Comparison of ENCODE assay signal across 10 mouse cellular contexts in the genomic region with DNA sequence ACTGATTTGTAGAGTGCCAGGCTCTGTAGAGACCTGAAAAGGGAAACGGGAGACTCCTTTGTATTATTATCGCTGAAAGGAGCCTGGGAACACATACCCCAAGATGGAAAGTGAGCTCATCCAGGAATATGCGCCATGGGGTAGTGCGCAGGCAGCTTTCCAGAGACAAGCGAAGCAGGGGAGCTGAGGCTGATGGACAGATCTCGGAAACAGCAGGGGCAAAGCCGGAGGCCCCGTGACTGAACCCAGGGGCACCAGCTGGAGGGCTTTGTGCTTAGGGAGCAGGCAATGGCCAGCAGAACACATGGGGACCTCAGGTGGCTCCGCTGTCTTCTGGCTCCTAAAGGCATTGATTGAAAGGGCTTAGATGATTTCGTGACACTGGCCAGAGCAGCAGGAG. TPM values are rescaled to one million over a fixed set of nuclear protein-coding genes. Genes with fewer than 3 reads are reported as not detected.
DNase-seq lines count a peak whose midpoint lies in the region; ATAC-seq and TF ChIP-seq lines count a peak whose summit lies in the region.
"Had no signal": no experiment of that assay in that cellular context is flagged by ENCODE, and none has a peak within 500 bp of the region (broad histone marks: within the 10 kb centered on the region; RNA-seq: fewer than 3 reads in every experiment).

No protein-coding gene starts in this region.

- H3K27ac ChIP-seq in heart, embryonic 11.5 days (ENCODE audit: low read depth, low read length), result peak overlapping the region; percentile 57
- peak overlapping the region; percentile 88 for H3K27ac ChIP-seq in hindbrain, embryonic 10.5 days
- no peak overlapping the region; the same call in 1 of the 2 replicates for H3K27ac ChIP-seq in midbrain, postnatal 0 days (ENCODE audit: low read depth, low read length)
- H3K27ac ChIP-seq: macrophage had no signal

- 7% methylated on average over 10 of the region's 10 CpGs for WGBS in heart, embryonic 11.5 days (ENCODE audit: insufficient replicate concordance)
- WGBS in hindbrain, embryonic 10.5 days, result 7% methylated on average over 10 of the region's 10 CpGs
- 9% methylated on average over 10 of the region's 10 CpGs for WGBS in midbrain, postnatal 0 days

- peak overlapping the region; percentile 40 for H3K9ac ChIP-seq in heart, embryonic 11.5 days (ENCODE audit: low read depth, low read length)
- H3K9ac ChIP-seq in midbrain, postnatal 0 days (replicated peaks; ENCODE audit: low read length, poor library complexity, severe bottlenecking), result peak overlapping the region; percentile 33

- H3K4me1 ChIP-seq in heart, embryonic 11.5 days (ENCODE audit: control insufficient read depth, insufficient read depth, low read length), result peaks cover 18% of the 10 kb centered on the region; the same call in 1 of the 2 replicates
- H3K4me1 ChIP-seq in hindbrain, embryonic 10.5 days (replicated peaks), result peaks cover 66% of the 10 kb centered on the region
- peaks cover 7% of the 10 kb centered on the region for H3K4me1 ChIP-seq in midbrain, postnatal 0 days (ENCODE audit: insufficient read depth, low read length)

- no peak for DNase-seq in heart, adult 18-20 months
- DNase-seq in cerebellum, postnatal 25 days, result peak; percentile 80 to 84
- peak; percentile 73 for DNase-seq in hindbrain, embryonic 10.5 days (ENCODE audit: low spot score)
- peak; percentile 27 for DNase-seq in midbrain, postnatal 0 days (ENCODE audit: low spot score)
- no peak for DNase-seq in urinary bladder, postnatal 36 days (ENCODE audit: low spot score in 2 of 2)
- no peak for DNase-seq in spleen, postnatal 14 days (ENCODE audit: low spot score in 2 of 2)
- DNase-seq in ovary, postnatal 36 days (ENCODE audit: low spot score), result no peak
- DNase-seq: thymus, adult 2 months had no signal

- H3K4me3 ChIP-seq in heart, embryonic 11.5 days (ENCODE audit: low read depth, low read length), result 0 out of 2 replicates have a peak overlapping the region, but pooled peaks have one; percentile 1
- H3K4me3 ChIP-seq in hindbrain, embryonic 10.5 days, result peak overlapping the region; percentile 5; the same call in 1 of the 2 replicates
- no peak overlapping the region for H3K4me3 ChIP-seq in midbrain, postnatal 0 days (ENCODE audit: low read depth, low read length)

- peaks cover 2% of the 10 kb centered on the region; the same call in 1 of the 2 replicates for H3K27me3 ChIP-seq in heart, embryonic 11.5 days (ENCODE audit: control insufficient read depth, insufficient read depth, low read length)
- H3K27me3 ChIP-seq in hindbrain, embryonic 10.5 days (ENCODE audit: insufficient read depth, poor library complexity, severe bottlenecking), result peaks cover 8% of the 10 kb centered on the region; the same call in 1 of the 2 replicates
- no peaks in the 10 kb centered on the region for H3K27me3 ChIP-seq in midbrain, postnatal 0 days (ENCODE audit: insufficient read depth, low read length)

- H3K9me3 ChIP-seq in heart, embryonic 11.5 days (replicated peaks; ENCODE audit: control insufficient read depth, low read length), result no peaks in the 10 kb centered on the region
- H3K9me3 ChIP-seq in hindbrain, embryonic 10.5 days, result no peaks in the 10 kb centered on the region
- no peaks in the 10 kb centered on the region for H3K9me3 ChIP-seq in midbrain, postnatal 0 days (ENCODE audit: low read length)

- no peak for TF ChIP-seq CTCF in midbrain, postnatal 0 days (IDR thresholded peaks at IDR 0.05)

- ATAC-seq in heart, embryonic 11.5 days (replicated peaks; ENCODE audit: insufficient number of reproducible peaks, low FRiP score, low TSS enrichment), result 0 out of 2 replicates have a peak, but pooled peaks have one; percentile 44
- peak; percentile 18; the same call in 1 of the 2 replicates for ATAC-seq in midbrain, postnatal 0 days (ENCODE audit: low FRiP score)

- peak overlapping the region; percentile 49 for H3K4me2 ChIP-seq in heart, embryonic 11.5 days
- no peak overlapping the region for H3K4me2 ChIP-seq in midbrain, postnatal 0 days (ENCODE audit: low read depth, low read length, poor library complexity, severe bottlenecking)

- no peaks in the 10 kb centered on the region for H3K36me3 ChIP-seq in heart, embryonic 11.5 days (ENCODE audit: control insufficient read depth, insufficient read depth, low read length)
- no peaks in the 10 kb centered on the region for H3K36me3 ChIP-seq in hindbrain, embryonic 10.5 days
- 0 out of 2 replicates have a peak, but pooled peaks cover 3% of the 10 kb centered on the region for H3K36me3 ChIP-seq in midbrain, postnatal 0 days (ENCODE audit: insufficient read depth, low read length)

RNA-seq across cellular contexts. Expression of a gene that starts 13.1 kb away (rescaled TPM):
- 2.4 and 3.4 TPM in 2 replicates for polyA plus RNA-seq in heart, embryonic 11.5 days (2014; fragmentation: Nextera tagmentation; extraction: Ambion mirVana)
- total RNA-seq in heart, adult 18-20 months (2021), result under 1 TPM; 0.22 to 0.23 TPM
- 13.1 and 14.5 TPM in 2 replicates for polyA plus RNA-seq in hindbrain, embryonic 10.5 days (2016; fragmentation: Nextera tagmentation; extraction: Ambion mirVana)
- total RNA-seq in midbrain, postnatal 0 days (2014; rRNA removed), result 26.4 and 28.8 TPM in 2 replicates
- 11.7 and 13.2 TPM in 2 replicates for polyA plus RNA-seq in midbrain, postnatal 0 days (2015; fragmentation: Nextera tagmentation; extraction: Ambion mirVana)
- polyA plus RNA-seq: macrophage had no signal

Comparison
In these comparisons a context has a peak if more than half of its experiments do, and no peak if none do; other contexts are left out.
1. DNase-seq: peak in cerebellum, postnatal 25 days (2 of 2), hindbrain, embryonic 10.5 days (single experiment) and midbrain, postnatal 0 days (single experiment); none in heart, adult 18-20 months (0 of 2), urinary bladder, postnatal 36 days (0 of 2), spleen, postnatal 14 days (0 of 2) and ovary, postnatal 36 days (single experiment).